Mouse (Mus musculus) forebrain, embryonic 14.5 days (tissue): ENCODE data around the gene Hs3st4. TPM values are rescaled to one million over a fixed set of nuclear protein-coding genes. Genes with fewer than 3 reads are reported as not detected.
A peak's percentile ranks its signal among the peaks of the same experiment; 100 is the strongest.

Experiments
- ATAC-seq: fragments of 200-750 bp; cut with Nextera tagmentation; 2 replicates; pipeline ENCODE4 v1.8.0; 2017; ENCODE audit warnings: mild to moderate bottlenecking, moderate library complexity
- DNase-seq: peaks from one replicate; pipeline ENCODE4 v3.0.0-alpha.2; 2015; ENCODE audit warnings: low spot score
- H3K27ac ChIP-seq: fragments of 300-500 bp; sonication (generic); 2 replicates; pipeline ENCODE4 v1.5.1; 2014; ENCODE audit warnings: low read depth, mild to moderate bottlenecking, control low read depth, low read length, moderate library complexity
- H3K27me3 ChIP-seq: fragments of 300-500 bp; sonication (generic); replicated peaks from 2 replicates; pipeline ENCODE4 v1.6.1; 2014; ENCODE audit warnings: low read length, control low read depth, mixed read lengths; ENCODE audit not compliant: control insufficient read depth, insufficient read depth
- H3K36me3 ChIP-seq: fragments of 300-500 bp; sonication (generic); 2 replicates; pipeline ENCODE4 v1.6.1; 2014; ENCODE audit warnings: low read length, control low read depth; ENCODE audit not compliant: control insufficient read depth, insufficient read depth
- H3K4me1 ChIP-seq: fragments of 300-500 bp; sonication (generic); 2 replicates; pipeline ENCODE4 v1.6.1; 2014; ENCODE audit warnings: antibody characterized with exemption, low read length, control low read depth; ENCODE audit not compliant: control insufficient read depth, insufficient read depth
- H3K4me2 ChIP-seq: fragments of 300-500 bp; sonication (generic); 2 replicates; pipeline ENCODE4 v1.6.1; 2014; ENCODE audit warnings: mild to moderate bottlenecking, control low read depth, low read length
- H3K4me3 ChIP-seq: fragments of 300-500 bp; sonication (generic); 2 replicates; pipeline ENCODE4 v1.5.1; 2014; ENCODE audit warnings: low read depth, low read length, control low read depth
- H3K9ac ChIP-seq: fragments of 300-500 bp; sonication (generic); 2 replicates; pipeline ENCODE4 v1.6.1; 2014; ENCODE audit warnings: mild to moderate bottlenecking, low read length, control low read depth, moderate library complexity
- H3K9me3 ChIP-seq: fragments of 300-500 bp; sonication (generic); replicated peaks from 2 replicates; pipeline ENCODE4 v1.6.1; 2016; ENCODE audit warnings: low read length, control low read depth, mixed read lengths; ENCODE audit not compliant: control insufficient read depth
- WGBS: fragments of 180-500 bp; shearing (Covaris S2); extraction: QIAGEN DNeasy Blood & Tissue Kit; methylation state at CpG from one replicate; pipeline ENCODE4 v1.1.7; 2014; 5-methylcytosine and 5-hydroxymethylcytosine counted together
- polyA plus RNA-seq: library from polyadenylated mRNA; unstranded; fragments of >200 nt; fragmentation: Nextera tagmentation; extraction: Ambion mirVana; gene quantifications from 2 replicates; pipeline ENCODE4 v1.2.1, GENCODE M21; 2014

Gene Hs3st4
- polyA plus RNA-seq, 1 experiment from 2014 or later: 3.9 TPM

DNA sequence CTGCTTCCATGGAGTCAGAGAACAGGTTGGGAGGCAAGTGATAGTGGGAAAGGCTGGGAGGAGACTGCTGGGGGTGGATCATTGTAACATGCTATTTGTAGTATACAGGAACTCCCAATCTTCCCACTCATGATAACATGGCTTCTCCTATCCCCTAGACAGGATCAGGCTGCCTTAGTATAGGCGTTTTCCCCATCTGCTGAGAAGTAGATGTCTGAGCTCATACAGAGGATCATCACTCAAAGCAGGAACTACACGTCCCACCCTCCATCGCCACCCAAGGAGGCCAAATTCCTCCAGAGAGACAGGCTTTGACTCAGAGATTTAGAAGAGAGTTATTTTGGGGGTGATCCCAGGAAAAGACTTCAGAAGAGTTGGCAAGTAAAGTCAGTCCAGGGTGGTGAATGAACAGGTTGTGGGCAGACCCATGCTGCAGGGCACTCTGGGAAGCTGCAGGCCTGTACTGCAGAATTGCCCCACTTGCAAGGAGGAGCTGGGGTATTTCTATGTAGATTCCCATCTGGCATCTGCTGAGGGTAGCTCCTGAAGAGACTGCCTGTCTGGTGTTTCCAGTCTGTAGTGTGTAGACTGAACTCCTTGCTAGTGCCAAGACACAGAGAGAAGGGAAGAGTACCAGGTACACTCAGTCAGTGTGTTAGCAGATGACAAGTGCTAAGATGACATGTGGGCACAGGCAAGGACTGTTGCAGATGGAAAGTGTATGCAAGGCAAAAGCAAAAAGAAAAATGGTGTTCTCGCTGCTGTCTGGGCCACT, 255.4 kb downstream of the Hs3st4 start:
- Histone ChIP-seq H3K4me3 (no peak overlapping the region), H3K4me1 (peaks cover 8% of the 10 kb centered on the region), H3K9me3 (no peaks in the 10 kb centered on the region), H3K27me3 (no peaks in the 10 kb centered on the region), H3K4me2 (no peak overlapping the region), H3K9ac (no peak overlapping the region), H3K36me3 (no peaks in the 10 kb centered on the region), H3K27ac (no peak overlapping the region)
- ATAC-seq (no peak), DNase-seq (no peak)
- 87% methylated on average over 4 of the region's 4 CpGs for WGBS

DNA sequence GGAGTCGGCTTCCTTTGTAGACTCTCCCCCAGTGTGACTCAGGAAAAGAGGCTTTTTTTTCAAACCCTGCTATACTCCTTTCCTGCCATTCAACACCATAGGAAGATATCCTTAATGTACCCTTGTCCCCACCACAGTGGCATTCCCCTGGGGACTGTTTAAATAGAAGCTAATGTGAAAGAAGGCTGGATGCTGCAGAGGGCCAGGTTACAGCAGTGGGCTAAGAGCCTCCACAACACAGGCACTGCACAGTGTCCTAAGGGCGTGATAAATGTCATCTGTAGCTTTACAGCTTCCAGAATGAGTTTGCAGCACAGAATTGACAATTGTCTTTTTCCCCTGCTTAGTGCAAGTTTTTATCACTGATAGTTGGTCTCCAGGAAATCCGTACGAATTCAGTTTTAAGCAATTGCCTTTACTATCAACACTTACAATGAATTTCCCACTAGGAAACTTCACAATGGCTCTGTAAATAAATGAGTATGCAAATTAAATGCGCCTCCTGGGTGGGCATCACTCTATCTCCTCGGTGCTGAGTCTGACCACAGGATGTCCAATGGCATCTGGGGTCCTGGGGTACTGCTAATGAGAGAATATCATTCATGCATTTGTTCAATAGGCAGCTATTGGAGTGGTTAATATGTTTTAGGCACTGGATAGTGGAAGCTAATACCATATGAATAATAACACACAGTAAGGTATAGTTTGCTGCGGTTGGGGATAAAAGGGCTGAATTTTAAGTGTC, 257.4 kb downstream of the Hs3st4 start:
- H3K27me3 ChIP-seq: no peaks in the 10 kb centered on the region
- peaks cover 8% of the 10 kb centered on the region for H3K4me1 ChIP-seq
- WGBS: 12% methylated on average over 7 of the region's 7 CpGs
- H3K4me3 ChIP-seq: no peak overlapping the region
- H3K27ac ChIP-seq: no peak overlapping the region
- no peaks in the 10 kb centered on the region for H3K36me3 ChIP-seq
- DNase-seq: no peak
- peak; percentile 32; the same call in 1 of the 2 replicates for ATAC-seq
- no peak overlapping the region for H3K9ac ChIP-seq
- no peak overlapping the region for H3K4me2 ChIP-seq
- no peaks in the 10 kb centered on the region for H3K9me3 ChIP-seq

- Histone ChIP-seq H3K9me3 (no peaks in the 10 kb centered on the region), H3K4me1 (no peaks in the 10 kb centered on the region), H3K4me2 (no peak overlapping the region), H3K36me3 (no peaks in the 10 kb centered on the region), H3K4me3 (no peak overlapping the region), H3K27ac (no peak overlapping the region), H3K27me3 (no peaks in the 10 kb centered on the region), H3K9ac (no peak overlapping the region)
- DNase-seq: no peak
- no peak for ATAC-seq
- WGBS: 54% methylated on average over 3 of the region's 3 CpGs
These were observed 267.2 kb downstream of the Hs3st4 start for GRCm38 (mm10) chr7:124249838-124250237.

DNA sequence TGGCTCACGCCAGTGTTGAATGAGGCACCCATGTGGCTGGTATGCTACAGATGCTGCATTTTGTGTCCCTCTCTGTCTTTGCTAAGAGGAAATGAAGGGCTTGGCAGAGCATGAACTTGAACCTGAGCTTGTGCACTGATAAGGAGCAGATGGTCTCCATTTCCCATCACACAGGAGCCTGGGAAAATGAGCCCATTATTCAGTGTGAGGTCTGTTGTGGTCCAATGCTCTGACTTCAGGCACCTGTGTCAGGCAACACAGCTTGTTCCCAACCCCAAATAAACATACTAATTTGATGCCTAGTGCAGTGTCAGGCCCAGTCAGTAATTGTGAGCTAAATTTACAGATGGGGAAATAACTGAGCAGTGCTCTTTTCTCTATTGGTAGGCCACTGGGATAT, 267.9 kb downstream of the Hs3st4 start:
- no peak overlapping the region for H3K4me3 ChIP-seq

DNA sequence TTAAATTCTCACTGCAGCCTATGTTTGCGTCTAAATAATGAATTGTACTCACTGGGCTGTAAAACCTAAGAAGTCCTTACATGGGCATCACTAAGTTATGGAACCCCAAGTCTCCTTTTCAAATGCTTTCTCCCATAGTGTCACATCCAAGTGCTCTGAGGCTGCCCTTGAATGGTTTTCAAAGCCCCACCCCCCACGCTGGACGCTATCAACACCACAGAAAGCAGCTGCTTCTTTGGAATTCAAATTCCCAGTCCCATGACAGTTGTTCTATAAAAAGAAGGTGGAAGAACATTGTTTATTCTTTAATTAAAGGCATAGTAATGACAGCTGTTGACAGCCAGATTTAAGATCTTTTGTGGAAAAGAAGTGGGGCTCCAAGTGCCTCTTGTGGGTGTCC, 275.8 kb downstream of the Hs3st4 start:
- H3K4me2 ChIP-seq: no peak overlapping the region
- H3K4me3 ChIP-seq: no peak overlapping the region
- no peaks in the 10 kb centered on the region for H3K4me1 ChIP-seq
- H3K27me3 ChIP-seq: no peaks in the 10 kb centered on the region
- H3K27ac ChIP-seq: no peak overlapping the region
- ATAC-seq (no peak), DNase-seq (no peak)
- H3K9ac ChIP-seq: no peak overlapping the region
- no peaks in the 10 kb centered on the region for H3K36me3 ChIP-seq
- no peaks in the 10 kb centered on the region for H3K9me3 ChIP-seq
- WGBS: 58% methylated on average over 3 of the region's 3 CpGs

More for the DNA sequence above, 267.9 kb downstream of the Hs3st4 start:
- ATAC-seq (no peak), DNase-seq (peak; percentile 43)
- no peak overlapping the region for H3K4me2 ChIP-seq
- H3K9me3 ChIP-seq: no peaks in the 10 kb centered on the region
- no peaks in the 10 kb centered on the region for H3K36me3 ChIP-seq
- H3K9ac ChIP-seq: no peak overlapping the region
- no peak overlapping the region for H3K27ac ChIP-seq
- no peaks in the 10 kb centered on the region for H3K4me1 ChIP-seq
- H3K27me3 ChIP-seq: no peaks in the 10 kb centered on the region
- 56% methylated on average over 1 of the region's 1 CpGs for WGBS

- no peaks in the 10 kb centered on the region for H3K4me1 ChIP-seq
- H3K4me2 ChIP-seq: no peak overlapping the region
- no peak overlapping the region for H3K9ac ChIP-seq
- H3K9me3 ChIP-seq: no peaks in the 10 kb centered on the region
- no peak overlapping the region for H3K4me3 ChIP-seq
- ATAC-seq (no peak), DNase-seq (peak; percentile 30)
- no peaks in the 10 kb centered on the region for H3K27me3 ChIP-seq
- H3K27ac ChIP-seq: no peak overlapping the region
- H3K36me3 ChIP-seq: no peaks in the 10 kb centered on the region
These were observed 288.1 kb downstream of the Hs3st4 start for GRCm38 (mm10) chr7:124270734-124271133.

DNA sequence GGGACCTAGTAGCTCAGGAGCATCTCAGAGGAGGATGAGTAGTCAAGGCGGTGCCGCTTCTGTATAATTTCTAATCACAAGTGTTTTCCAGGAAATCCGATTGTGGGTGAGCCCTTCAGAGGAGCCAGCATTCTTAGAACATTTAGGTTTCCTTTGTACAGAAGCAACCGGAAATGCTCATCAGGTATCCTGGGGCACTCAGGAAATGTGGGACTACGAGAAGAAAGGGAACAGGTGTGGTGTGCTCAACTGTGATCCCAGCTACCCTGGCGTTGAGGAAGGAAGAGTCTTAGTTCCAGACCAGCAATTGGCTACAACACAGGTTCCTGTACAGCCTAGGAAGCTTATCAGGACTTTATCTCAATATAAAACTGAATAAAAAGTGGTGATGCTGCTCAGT, 307.2 kb downstream of the Hs3st4 start:
- 91% methylated on average over 6 of the region's 6 CpGs for WGBS
- ATAC-seq: no peak

DNA sequence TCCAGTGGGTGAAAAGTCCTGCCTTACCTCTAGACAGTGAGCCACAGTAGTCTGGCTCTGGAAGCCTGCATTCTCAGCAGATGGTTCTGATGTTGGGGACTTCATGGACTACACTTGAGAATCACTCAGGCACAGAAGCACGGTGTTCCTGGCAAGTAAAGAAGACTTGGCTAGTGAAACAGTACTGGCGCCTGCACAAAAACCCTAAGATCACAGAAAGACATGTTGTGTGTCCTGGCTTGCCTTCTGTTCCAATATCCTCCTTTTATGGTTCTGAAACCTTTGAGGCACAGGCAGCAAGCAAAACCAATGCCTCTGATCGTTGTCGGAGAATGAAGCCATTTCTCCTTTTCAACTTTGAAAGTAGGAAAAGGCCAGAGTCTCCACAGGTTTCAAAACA, 336.8 kb downstream of the Hs3st4 start:
- WGBS: 77% methylated on average over 4 of the region's 4 CpGs
- ATAC-seq (no peak), DNase-seq (peak; percentile 55)
- no peak overlapping the region for H3K4me3 ChIP-seq
- no peaks in the 10 kb centered on the region for H3K27me3 ChIP-seq
- no peak overlapping the region for H3K9ac ChIP-seq
- H3K36me3 ChIP-seq: no peaks in the 10 kb centered on the region
- no peaks in the 10 kb centered on the region for H3K4me1 ChIP-seq
- H3K9me3 ChIP-seq: no peaks in the 10 kb centered on the region
- peak overlapping the region; percentile 18; the same call in 1 of the 2 replicates for H3K27ac ChIP-seq
- no peak overlapping the region for H3K4me2 ChIP-seq

More for the DNA sequence above, 307.2 kb downstream of the Hs3st4 start:
- Histone ChIP-seq H3K27ac (no peak overlapping the region), H3K9me3 (no peaks in the 10 kb centered on the region), H3K4me3 (no peak overlapping the region), H3K36me3 (no peaks in the 10 kb centered on the region), H3K27me3 (no peaks in the 10 kb centered on the region), H3K9ac (no peak overlapping the region), H3K4me2 (no peak overlapping the region), H3K4me1 (no peaks in the 10 kb centered on the region)
- no peak for DNase-seq

DNA sequence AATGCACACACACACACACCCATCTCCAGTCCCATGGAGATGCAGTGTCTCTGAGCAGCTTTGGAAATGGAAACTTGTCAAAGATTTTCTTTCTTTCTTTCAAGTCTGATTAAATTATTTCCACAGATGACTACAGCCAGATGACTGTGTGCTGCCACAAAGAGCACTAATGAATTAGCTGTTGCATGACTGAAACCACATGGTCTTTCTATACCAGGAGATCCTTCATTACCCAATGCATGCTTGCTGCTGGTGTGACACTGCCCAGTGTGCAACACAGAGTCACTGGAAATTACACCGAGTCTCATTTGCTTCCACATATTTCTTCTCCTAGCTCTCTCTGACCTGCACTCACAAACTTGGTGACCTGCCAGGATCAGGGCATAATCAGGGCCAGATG, 353.0 kb downstream of the Hs3st4 start:
- 71% methylated on average over 1 of the region's 1 CpGs for WGBS
- Histone ChIP-seq H3K9ac (no peak overlapping the region), H3K27me3 (no peaks in the 10 kb centered on the region), H3K9me3 (no peaks in the 10 kb centered on the region), H3K27ac (no peak overlapping the region), H3K4me1 (no peaks in the 10 kb centered on the region), H3K36me3 (no peaks in the 10 kb centered on the region), H3K4me2 (no peak overlapping the region), H3K4me3 (no peak overlapping the region)
- ATAC-seq (no peak), DNase-seq (no peak)
